Mouse (Mus musculus) kidney, adult 2 months (tissue): ENCODE measurements around the gene Supt4a.

Source experiments
- CTCF ChIP-seq: fragments of 200-500 bp; conservative IDR thresholded peaks from 2 replicates; pipeline ENCODE4 v1.5.1; 2011; ENCODE audit warnings: low read depth, mild to moderate bottlenecking, control low read depth, low read length, moderate library complexity, mixed read lengths; ENCODE audit not compliant: insufficient read depth, insufficient read length
- POLR2A ChIP-seq: fragments of 200-500 bp; IDR thresholded peaks from one replicate; pipeline ENCODE4 v1.6.1; 2011; ENCODE audit warnings: low read depth, low read length, control low read depth

GRCm38 (mm10) chr11:87712188-87712587 lies 25.2 kb upstream of the Supt4a start:
- no peak for TF ChIP-seq CTCF
- no peak for TF ChIP-seq POLR2A
